Mouse (Mus musculus) embryonic facial prominence, embryonic 12.5 days (tissue): ENCODE results near the gene Gpld1. TPM values are rescaled to one million over a fixed set of nuclear protein-coding genes. Genes with fewer than 3 reads are reported as not detected.

Experiments used
- ATAC-seq: fragments of 200-750 bp; cut with Nextera tagmentation; 2 replicates; pipeline ENCODE4 v1.8.0; 2017; ENCODE audit not compliant: insufficient number of reproducible peaks, insufficient read depth, low FRiP score, low TSS enrichment
- H3K27ac ChIP-seq: fragments of 300-500 bp; sonication (generic); 2 replicates; pipeline ENCODE4 v1.5.1; 2016; ENCODE audit warnings: mild to moderate bottlenecking
- H3K27me3 ChIP-seq: fragments of 300-500 bp; sonication (generic); 2 replicates; pipeline ENCODE4 v1.6.1; 2016; ENCODE audit warnings: mild to moderate bottlenecking, moderate library complexity
- H3K36me3 ChIP-seq: fragments of 300-500 bp; sonication (generic); 2 replicates; pipeline ENCODE4 v1.6.1; 2016; ENCODE audit warnings: mild to moderate bottlenecking
- H3K4me1 ChIP-seq: fragments of 300-500 bp; sonication (generic); 2 replicates; pipeline ENCODE4 v1.6.1; 2016
- H3K4me2 ChIP-seq: fragments of 300-500 bp; sonication (generic); replicated peaks from 2 replicates; pipeline ENCODE4 v1.6.1; 2016; ENCODE audit warnings: mild to moderate bottlenecking, moderate library complexity
- H3K4me3 ChIP-seq: fragments of 300-500 bp; sonication (generic); 2 replicates; pipeline ENCODE4 v1.5.1; 2016; ENCODE audit warnings: mild to moderate bottlenecking
- H3K9ac ChIP-seq: fragments of 300-500 bp; sonication (generic); 2 replicates; pipeline ENCODE4 v1.6.1; 2016; ENCODE audit warnings: mild to moderate bottlenecking, moderate library complexity
- H3K9me3 ChIP-seq: fragments of 300-500 bp; sonication (generic); 2 replicates; pipeline ENCODE4 v1.6.1; 2016; ENCODE audit warnings: mild to moderate bottlenecking, moderate library complexity
- WGBS: fragments of 180-500 bp; shearing (Covaris S2); methylation state at CpG from one replicate; pipeline ENCODE4 v1.1.7; 2016; 5-methylcytosine and 5-hydroxymethylcytosine counted together
- polyA plus RNA-seq: library from polyadenylated mRNA; unstranded; fragments of >200 nt; fragmentation: Nextera tagmentation; extraction: Ambion mirVana; gene quantifications from 2 replicates; pipeline ENCODE4 v1.2.1, GENCODE M21; 2016

Gene Gpld1
- polyA plus RNA-seq, 1 experiment from 2014 or later = 1.1 TPM

GRCm38 (mm10) chr13:25024655-25025054 lies 81.7 kb downstream of the Gpld1 start:
- H3K27me3 ChIP-seq = no peaks in the 10 kb centered on the region
- no peaks in the 10 kb centered on the region for H3K4me1 ChIP-seq
- 25% methylated on average over 2 of the region's 2 CpGs for WGBS
- H3K4me3 ChIP-seq = no peak overlapping the region
- no peak overlapping the region for H3K4me2 ChIP-seq
- H3K36me3 ChIP-seq = no peaks in the 10 kb centered on the region
- H3K27ac ChIP-seq = no peak overlapping the region
- no peak for ATAC-seq
- H3K9ac ChIP-seq = no peak overlapping the region
- no peaks in the 10 kb centered on the region for H3K9me3 ChIP-seq

DNA sequence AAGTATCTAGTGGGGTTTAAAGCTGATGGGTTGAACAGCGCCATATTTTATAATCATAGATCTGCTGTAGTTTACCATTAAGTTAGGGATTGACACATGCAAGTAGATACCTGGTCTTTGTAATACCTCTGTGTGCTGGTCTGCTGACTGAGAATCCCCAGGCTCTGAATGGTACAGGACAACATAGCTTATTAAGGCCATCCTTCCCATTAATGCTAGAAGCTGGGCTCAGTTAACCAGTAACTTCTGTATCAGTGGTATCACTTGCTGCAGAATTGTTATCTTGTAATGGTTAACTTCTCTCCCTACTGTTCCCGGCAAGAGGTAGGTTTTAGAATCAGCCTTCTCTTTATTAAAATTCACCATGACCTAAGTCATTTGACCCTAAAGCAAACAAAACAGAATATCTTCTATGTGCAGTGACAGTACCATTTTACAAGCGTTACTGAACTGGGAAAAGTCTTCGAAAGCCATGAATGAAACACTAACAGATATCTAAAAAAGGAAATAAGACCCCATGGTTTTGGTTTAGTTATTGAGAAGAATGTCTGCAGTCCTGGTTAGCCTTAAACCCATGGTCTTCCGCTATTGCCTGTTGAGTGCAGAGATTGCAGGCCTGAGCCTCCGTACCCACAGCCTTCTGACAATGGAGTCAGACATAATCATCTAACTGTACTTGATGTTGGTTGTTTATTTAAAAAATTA lies 83.6 kb downstream of the Gpld1 start:
- Histone ChIP-seq H3K36me3 (no peaks in the 10 kb centered on the region), H3K4me2 (no peak overlapping the region), H3K27me3 (no peaks in the 10 kb centered on the region), H3K27ac (no peak overlapping the region), H3K9me3 (no peaks in the 10 kb centered on the region), H3K9ac (no peak overlapping the region), H3K4me3 (no peak overlapping the region), H3K4me1 (no peaks in the 10 kb centered on the region)
- ATAC-seq = no peak
- 83% methylated on average over 6 of the region's 6 CpGs for WGBS

- no peaks in the 10 kb centered on the region for H3K9me3 ChIP-seq
- H3K4me1 ChIP-seq = no peaks in the 10 kb centered on the region
- H3K4me3 ChIP-seq = no peak overlapping the region
- no peak overlapping the region for H3K4me2 ChIP-seq
- no peaks in the 10 kb centered on the region for H3K36me3 ChIP-seq
- ATAC-seq = no peak
- no peak overlapping the region for H3K9ac ChIP-seq
- 78% methylated on average over 3 of the region's 3 CpGs for WGBS
- H3K27me3 ChIP-seq = no peaks in the 10 kb centered on the region
- H3K27ac ChIP-seq = no peak overlapping the region
Observed at GRCm38 (mm10) chr13:25027114-25027425, 84.1 kb downstream of the Gpld1 start.

GRCm38 (mm10) chr13:25039488-25039887 lies 96.5 kb downstream of the Gpld1 start:
- H3K27ac ChIP-seq = no peak overlapping the region
- no peaks in the 10 kb centered on the region for H3K9me3 ChIP-seq
- no peak overlapping the region for H3K4me2 ChIP-seq
- H3K4me3 ChIP-seq = no peak overlapping the region
- no peaks in the 10 kb centered on the region for H3K36me3 ChIP-seq
- no peak for ATAC-seq
- no peaks in the 10 kb centered on the region for H3K27me3 ChIP-seq
- H3K9ac ChIP-seq = no peak overlapping the region
- WGBS = 75% methylated on average over 2 of the region's 2 CpGs
- no peaks in the 10 kb centered on the region for H3K4me1 ChIP-seq

Other genes starting within 250 kb of the Gpld1 start
- gene Armh2, start 201.9 kb upstream of the Gpld1 start, polyA plus RNA-seq = not detected in 2 replicates
- 109 and 113 TPM in 2 replicates for gene Gmnn, start 181.2 kb upstream of the Gpld1 start, polyA plus RNA-seq
- gene BC005537, start 141.5 kb upstream of the Gpld1 start, polyA plus RNA-seq = 16.4 and 17.3 TPM in 2 replicates
- gene Acot13, start 111.6 kb upstream of the Gpld1 start, polyA plus RNA-seq = 64.9 and 66.1 TPM in 2 replicates
- 67.6 and 71.4 TPM in 2 replicates for gene Tdp2, start 111.5 kb upstream of the Gpld1 start, polyA plus RNA-seq
- gene D130043K22Rik, start 98.0 kb upstream of the Gpld1 start, polyA plus RNA-seq = 0.58 and 0.73 TPM in 2 replicates
- gene Aldh5a1, start 5.5 kb upstream of the Gpld1 start, polyA plus RNA-seq = 8.1 and 8.5 TPM in 2 replicates
- 23.6 and 26.6 TPM in 2 replicates for gene Mrs2, start 77.2 kb downstream of the Gpld1 start, polyA plus RNA-seq
- 1.7 and 1.9 TPM in 2 replicates for gene Dcdc2a, start 112.9 kb downstream of the Gpld1 start, polyA plus RNA-seq